Mouse (Mus musculus) CD4-positive helper T cell, adult 2 months (primary cell): ENCODE measurements around the gene Drap1.

ENCODE experiments used
- DNase-seq: peaks from one replicate; pipeline ENCODE4 v3.0.0-alpha.2; 2012; ENCODE audit warnings: low read depth, missing footprints, low spot score

Drap1 gene

GRCm38 (mm10) chr19:5424782-5425741 lies at the start of gene Drap1, which contains the start of gene AI837181:
Drap1 (minus strand) TSS chr19:5424979.
AI837181 (plus strand) TSS chr19:5425144.
- peak; percentile 98 for DNase-seq

DNA sequence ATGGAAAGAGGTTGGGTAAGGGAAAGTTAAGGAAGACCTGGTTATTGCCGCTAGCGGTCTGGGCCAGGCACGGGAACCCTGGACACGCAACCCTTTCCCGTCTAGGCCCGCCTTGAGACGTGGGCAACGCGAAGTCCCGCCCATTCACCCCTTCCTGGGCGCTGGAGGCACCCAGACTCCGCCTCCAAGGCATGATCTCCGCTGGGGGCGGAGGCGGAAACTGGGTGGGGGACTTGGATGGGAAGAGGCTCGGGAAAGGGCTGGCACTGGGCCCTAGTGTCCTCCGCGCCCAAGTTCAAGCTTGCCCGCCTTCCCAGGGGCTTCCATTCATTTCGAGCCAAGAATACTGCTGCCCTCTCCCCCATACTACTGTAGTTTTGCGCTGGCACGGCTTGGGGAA lies 48.9 kb upstream of the Drap1 start, which contains the start of gene Efemp2:
Gene Efemp2, plus strand, starts transcription at position 235 of the 400 bp plus-strand sequence.
- peak; percentile 64 for DNase-seq

DNA sequence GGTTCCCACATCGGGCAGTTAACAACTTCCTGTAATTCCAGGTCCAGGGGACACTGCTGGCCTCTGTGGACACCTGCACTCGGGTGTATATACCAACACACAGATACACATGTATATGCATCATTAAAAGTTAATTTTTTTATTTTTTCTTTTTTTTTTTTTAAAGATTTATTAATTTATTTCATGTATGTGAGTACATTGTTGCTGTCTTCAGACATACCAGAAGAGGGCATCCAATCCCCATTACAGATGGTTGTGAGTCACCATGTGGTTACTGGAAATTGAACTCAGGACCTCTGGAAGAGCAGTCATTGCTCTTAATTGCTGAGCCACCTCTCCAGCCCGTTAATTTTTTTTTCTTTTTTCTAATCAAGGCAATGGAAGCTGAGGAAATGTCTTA lies 48.1 kb upstream of the Drap1 start:
- DNase-seq, result no peak

- DNase-seq, result no peak
These were observed 47.1 kb upstream of the Drap1 start for GRCm38 (mm10) chr19:5471846-5472245.

DNA sequence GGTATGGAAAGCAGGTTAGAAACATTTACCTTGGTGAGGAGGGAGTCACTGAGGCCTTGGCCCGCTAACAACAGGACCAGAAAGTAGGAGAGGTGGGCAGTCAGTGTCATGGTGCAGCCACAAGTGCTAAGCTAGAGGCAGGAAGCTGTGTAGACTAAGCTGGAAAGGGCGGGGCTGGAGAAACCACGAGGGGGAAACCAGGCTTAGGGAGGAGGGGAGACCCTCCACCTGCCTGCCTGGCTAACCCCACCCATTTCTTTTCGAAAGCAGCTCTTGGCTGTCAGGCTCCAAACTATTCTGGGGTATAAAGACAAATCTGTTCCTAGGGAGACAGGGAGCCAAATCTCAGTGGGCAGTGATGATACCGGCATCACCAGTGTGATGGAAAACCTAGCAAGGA lies 43.6 kb upstream of the Drap1 start, which contains the start of gene Ctsw:
Gene Ctsw, minus strand, starts transcription at position 134 of the 400 bp plus-strand sequence.
- peak; percentile 69 for DNase-seq

GRCm38 (mm10) chr19:5466916-5467500 lies 42.2 kb upstream of the Drap1 start:
- no peak for DNase-seq

DNA sequence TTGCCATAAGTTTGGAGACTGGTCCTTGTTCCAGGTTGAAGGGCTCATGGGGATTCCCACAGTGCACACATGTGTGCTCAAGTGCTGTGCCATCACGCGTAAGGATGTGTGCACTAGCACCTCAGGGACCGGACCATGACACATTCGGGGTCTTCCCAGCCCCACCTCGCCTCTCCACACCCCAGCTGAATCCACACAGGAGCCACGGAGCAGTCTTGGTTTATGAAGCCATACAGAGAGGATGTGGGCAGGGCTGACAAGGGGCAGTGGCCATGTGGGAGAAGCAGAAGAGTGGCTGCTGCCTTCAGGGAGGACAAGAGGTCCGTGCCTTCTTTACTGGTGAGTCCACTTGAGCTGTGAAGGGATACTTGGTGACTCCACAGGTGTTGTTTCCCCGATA lies 40.3 kb upstream of the Drap1 start:
- no peak for DNase-seq

DNA sequence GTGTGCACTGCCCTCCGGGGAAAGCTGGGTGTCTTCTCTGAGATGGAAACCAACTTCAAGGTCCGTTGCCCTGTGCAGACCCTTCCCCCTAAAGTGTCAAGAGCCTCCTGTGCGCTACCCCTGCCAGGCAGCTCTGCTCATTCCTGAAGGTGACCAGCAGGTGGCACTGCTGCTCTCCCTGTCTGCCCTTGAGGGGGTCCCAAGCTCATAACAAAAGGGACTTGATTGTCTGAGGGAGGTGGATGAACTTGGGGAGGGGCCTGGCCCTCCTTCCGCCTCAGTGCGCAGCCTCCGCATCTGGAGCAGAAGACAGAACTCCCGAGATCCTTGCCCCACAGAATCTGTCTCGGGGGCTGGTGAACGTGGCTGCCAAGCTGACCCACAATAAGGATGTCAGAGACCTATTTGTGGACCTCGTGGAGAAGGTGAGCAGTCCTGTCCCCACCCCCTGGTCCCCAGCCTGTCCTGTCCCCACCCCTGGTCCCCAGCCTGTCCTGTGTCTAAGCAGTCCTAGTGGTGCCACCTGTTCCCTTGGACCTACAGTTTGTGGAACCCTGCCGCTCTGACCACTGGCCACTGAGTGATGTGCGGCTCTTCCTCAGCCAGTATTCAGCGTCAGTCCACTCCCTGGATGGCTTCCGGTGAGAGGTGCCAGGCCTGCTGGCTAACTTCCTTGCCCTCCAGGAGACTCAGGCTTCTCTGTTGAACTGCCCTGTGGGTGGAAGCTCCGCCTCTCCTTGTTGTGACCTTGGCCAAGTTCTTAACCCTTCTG lies 39.2 kb upstream of the Drap1 start:
- peak; percentile 55 for DNase-seq

- no peak for DNase-seq
These were observed 38.4 kb upstream of the Drap1 start for GRCm38 (mm10) chr19:5463212-5463611.

DNA sequence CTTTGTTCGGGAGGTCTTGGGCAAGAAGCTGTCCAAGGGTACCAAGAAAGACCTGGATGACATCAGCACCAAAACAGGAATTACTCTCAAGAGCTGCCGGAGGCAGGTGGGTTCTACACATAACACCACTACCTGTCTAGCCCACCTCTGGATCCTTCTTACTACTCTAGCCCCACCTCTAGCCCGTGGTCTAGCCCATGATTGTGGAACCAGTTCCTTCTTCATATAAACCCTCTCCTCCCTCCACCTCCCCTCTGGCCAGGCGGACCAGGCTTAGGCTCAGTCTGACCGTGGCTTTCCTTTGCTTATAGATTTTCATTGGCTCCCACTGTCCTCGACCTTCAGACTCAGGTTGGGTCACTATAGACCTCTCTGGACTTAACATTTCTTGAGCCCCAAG lies 36.6 kb upstream of the Drap1 start:
- DNase-seq, result no peak

DNA sequence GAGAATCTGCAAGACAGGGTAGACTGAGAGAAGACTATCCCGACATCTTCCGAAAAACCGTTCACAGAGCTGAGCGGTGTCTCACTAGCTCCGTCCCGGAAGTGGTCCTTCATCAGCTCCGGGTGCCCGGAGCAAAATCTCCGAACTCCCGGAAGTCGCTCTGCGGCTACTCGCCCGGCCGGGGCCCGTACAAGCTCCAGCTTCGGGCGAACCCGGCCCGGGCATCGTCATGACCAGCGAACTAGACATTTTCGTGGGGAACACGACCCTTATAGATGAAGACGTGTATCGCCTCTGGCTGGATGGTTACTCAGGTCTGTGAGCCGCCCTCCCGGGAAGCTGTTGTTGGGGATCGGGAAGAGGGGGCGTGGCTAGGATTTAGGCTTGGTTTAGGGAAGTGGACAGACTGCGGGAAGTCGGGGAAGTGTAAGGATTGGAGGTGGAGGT lies 35.7 kb upstream of the Drap1 start, which contains the start of gene Fibp:
Gene Fibp, plus strand, starts transcription at position 151 of the 447 bp plus-strand sequence.
- peak; percentile 89 for DNase-seq

GRCm38 (mm10) chr19:5459896-5460295 lies 35.1 kb upstream of the Drap1 start:
- peak; percentile 45 for DNase-seq

- no peak for DNase-seq
These were observed 34.2 kb upstream of the Drap1 start for GRCm38 (mm10) chr19:5459019-5459418.

DNA sequence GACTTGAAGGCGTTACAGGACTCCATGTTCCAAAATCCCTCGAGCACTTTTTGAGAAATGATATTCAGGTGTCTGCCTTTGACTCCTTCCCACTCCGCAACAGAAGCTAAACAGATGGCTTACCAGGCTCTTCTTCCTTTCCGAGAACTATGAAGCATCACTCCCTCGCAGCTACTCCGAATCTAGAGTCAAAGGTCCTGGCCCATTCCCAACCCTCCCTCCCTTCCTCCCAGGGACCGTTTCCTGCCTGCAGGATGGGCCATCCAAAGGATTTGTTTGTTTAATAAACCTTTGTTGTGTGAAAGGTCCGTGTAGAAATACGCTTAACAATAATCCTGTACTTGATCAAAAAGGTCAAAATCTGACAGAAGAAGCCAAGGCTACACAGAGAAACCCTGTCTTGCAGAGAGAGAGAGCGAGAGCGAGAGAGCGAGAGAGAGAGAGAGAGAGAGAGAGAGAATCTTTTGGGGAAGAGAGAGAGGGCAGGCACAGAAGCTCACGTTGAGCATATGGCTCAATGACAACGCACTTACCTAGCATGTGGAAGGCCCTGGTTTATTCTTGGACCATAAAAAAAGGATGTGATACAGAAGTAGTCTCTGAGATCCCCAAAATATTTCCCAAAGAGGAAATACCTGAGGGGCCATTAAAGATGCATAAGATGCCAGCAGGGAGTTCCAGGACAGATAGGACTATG lies 33.1 kb upstream of the Drap1 start, which contains the start of gene Ccdc85b:
Gene Ccdc85b, minus strand, starts transcription at position 149 of the 697 bp plus-strand sequence.
- DNase-seq, result no peak

DNA sequence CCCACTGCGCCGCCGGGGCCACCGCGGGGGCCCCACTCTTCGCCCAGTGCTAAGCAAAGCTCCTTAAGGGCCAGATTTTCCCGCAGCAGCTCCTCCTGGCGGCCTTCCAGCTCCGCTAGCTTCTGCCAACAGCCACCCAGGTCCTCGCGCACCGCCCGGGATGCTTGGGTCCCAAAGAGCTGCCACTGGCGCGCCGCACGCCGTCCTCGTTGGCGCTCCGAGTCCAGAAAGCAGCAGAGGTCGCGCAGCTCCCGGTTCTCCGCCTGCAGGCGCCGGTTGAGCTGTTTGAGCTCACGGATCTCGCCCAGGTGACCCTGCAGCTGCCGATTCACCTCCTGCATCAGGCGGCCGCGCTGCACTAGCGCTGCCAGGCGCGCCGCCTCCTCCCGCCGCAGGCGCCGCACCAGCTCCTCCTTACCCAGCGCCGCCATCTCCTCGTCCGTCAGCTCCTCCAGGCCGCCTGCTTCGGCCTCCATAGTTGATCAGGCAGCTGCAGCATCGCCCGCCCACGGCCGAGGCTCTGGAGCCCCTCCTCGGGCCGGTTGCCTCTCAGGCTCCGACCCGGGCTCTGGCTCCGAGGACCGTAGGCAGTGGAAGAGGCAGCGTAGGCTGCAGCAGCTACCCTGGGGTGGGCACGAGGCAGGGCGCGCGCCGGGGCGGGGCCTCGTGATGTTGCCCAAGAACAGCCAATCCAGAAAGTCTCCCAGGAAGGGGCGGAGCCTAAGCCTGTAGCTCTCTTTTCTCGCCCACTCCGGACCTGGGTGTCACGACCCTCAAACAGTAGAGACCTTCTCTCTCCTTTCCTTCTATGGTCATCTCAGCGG lies 32.4 kb upstream of the Drap1 start:
- peak; percentile 94 for DNase-seq

- no peak for DNase-seq
These were observed 31.6 kb upstream of the Drap1 start for GRCm38 (mm10) chr19:5456241-5456921.

DNA sequence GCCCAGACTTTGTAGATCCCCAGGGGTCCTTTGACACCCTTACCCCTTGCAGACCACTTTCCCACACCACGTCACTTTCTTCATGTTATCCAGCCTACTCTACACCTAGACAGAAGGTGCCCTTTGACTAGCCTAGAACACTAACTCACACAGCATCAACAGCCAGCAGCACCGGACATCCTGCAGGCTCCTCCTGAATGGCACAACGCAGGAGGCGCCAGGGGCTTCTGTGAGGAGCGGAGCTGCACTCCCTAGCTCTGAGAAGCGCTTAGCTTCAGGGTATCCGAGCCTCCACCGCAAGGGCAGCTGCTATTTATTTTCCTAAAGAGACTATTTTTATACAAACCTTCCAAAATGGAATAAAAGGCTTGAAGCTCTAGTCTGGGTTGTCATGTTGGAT lies 30.8 kb upstream of the Drap1 start:
- no peak for DNase-seq

- no peak for DNase-seq
These were observed 30.3 kb upstream of the Drap1 start for GRCm38 (mm10) chr19:5455037-5455436.

DNA sequence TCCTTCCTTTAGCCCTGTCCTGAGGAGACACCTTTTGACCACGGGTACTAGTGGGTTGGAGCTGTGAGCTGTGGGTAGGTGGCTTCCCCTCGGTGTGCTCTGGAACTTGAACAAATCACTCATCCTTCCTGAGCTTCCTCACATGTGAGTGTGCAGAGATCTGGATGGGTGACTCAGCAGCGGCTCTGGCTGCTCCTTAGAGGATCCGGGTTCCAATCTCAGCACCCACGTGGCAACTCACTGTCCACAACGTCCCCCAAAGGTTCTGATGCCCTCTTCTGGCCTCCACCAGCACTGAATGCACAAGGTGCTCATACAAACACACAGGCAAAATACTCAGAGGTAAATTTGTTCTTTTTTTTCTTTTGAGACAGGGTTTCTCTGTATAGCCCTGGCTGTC lies 27.0 kb upstream of the Drap1 start:
- no peak for DNase-seq
